Mouse (Mus musculus) erythroblast, embryonic 14.5 days (primary cell): Measurements from ENCODE around the gene Tmem160. TPM values are rescaled to one million over a fixed set of nuclear protein-coding genes. Genes with fewer than 3 reads are reported as not detected.

Experiments used
- H3K27me3 ChIP-seq: 2 replicates; pipeline ENCODE4 v1.6.1; 2012; ENCODE audit warnings: inconsistent platforms; ENCODE audit not compliant: control insufficient read depth
- H3K36me3 ChIP-seq: 2 replicates; pipeline ENCODE4 v1.6.1; 2012; ENCODE audit warnings: mild to moderate bottlenecking, inconsistent platforms; ENCODE audit not compliant: control insufficient read depth
- H3K4me1 ChIP-seq: 2 replicates; pipeline ENCODE4 v1.6.1; 2012; ENCODE audit warnings: inconsistent platforms; ENCODE audit not compliant: control insufficient read depth
- H3K4me3 ChIP-seq: replicated peaks from 2 replicates; pipeline ENCODE3; 2012; ENCODE audit warnings: moderate library complexity, mild to moderate bottlenecking, inconsistent platforms
- H3K9me3 ChIP-seq: 2 replicates; pipeline ENCODE4 v1.6.1; 2012; ENCODE audit warnings: low read length, inconsistent platforms, mixed read lengths; ENCODE audit not compliant: control insufficient read depth
- GATA1 ChIP-seq: IDR thresholded peaks from 2 replicates; pipeline ENCODE4 v1.6.1; 2012; ENCODE audit warnings: low read length, inconsistent platforms, mixed read lengths
- TAL1 ChIP-seq: IDR thresholded peaks from 3 replicates; pipeline ENCODE4 v1.6.1; 2012; ENCODE audit warnings: low read length, inconsistent platforms, mixed read lengths
- polyA plus RNA-seq: library from polyadenylated mRNA; stranded (reverse); fragments of >175 nt; gene quantifications from 2 replicates; pipeline ENCODE4 v1.2.3, GENCODE M21; 2012

Tmem160 gene
- 11.3 and 15.4 TPM in 2 replicates for polyA plus RNA-seq

GRCm38 (mm10) chr7:16452587-16453073, at the start of gene Tmem160:
Gene Tmem160, plus strand, starts transcription at chr7:16452779.
- H3K4me3 ChIP-seq = peak within 1 kb of the TSS; percentile 76
- peaks cover 31% of the 10 kb centered on the region for H3K4me1 ChIP-seq
- H3K27me3 ChIP-seq = no peaks in the 10 kb centered on the region
- TF ChIP-seq TAL1 = no peak
- TF ChIP-seq GATA1 = no peak
- peaks cover 11% of the 10 kb centered on the region for H3K36me3 ChIP-seq
- H3K9me3 ChIP-seq = no peaks in the 10 kb centered on the region

- peak overlapping the region; percentile 90 for H3K4me3 ChIP-seq
- H3K4me1 ChIP-seq = peaks cover 67% of the 10 kb centered on the region
- H3K9me3 ChIP-seq = no peaks in the 10 kb centered on the region
- H3K27me3 ChIP-seq = no peaks in the 10 kb centered on the region
- peaks cover 57% of the 10 kb centered on the region for H3K36me3 ChIP-seq
- TF ChIP-seq GATA1 = no peak
Observed at GRCm38 (mm10) chr7:16402968-16403948, 49.3 kb upstream of the Tmem160 start.

GRCm38 (mm10) chr7:16404315-16405072, 48.1 kb upstream of the Tmem160 start:
- H3K9me3 ChIP-seq = no peaks in the 10 kb centered on the region
- H3K36me3 ChIP-seq = peaks cover 69% of the 10 kb centered on the region
- peak overlapping the region; percentile 90 for H3K4me3 ChIP-seq
- H3K27me3 ChIP-seq = no peaks in the 10 kb centered on the region
- H3K4me1 ChIP-seq = peaks cover 66% of the 10 kb centered on the region
- TF ChIP-seq GATA1 (no peak), TAL1 (no peak)

GRCm38 (mm10) chr7:16405073-16405455, 47.5 kb upstream of the Tmem160 start:
- no peaks in the 10 kb centered on the region for H3K9me3 ChIP-seq
- TF ChIP-seq TAL1 = no peak
- TF ChIP-seq GATA1 = no peak
- H3K4me3 ChIP-seq = peak overlapping the region; percentile 90
- peaks cover 73% of the 10 kb centered on the region for H3K36me3 ChIP-seq
- no peaks in the 10 kb centered on the region for H3K27me3 ChIP-seq
- H3K4me1 ChIP-seq = peaks cover 66% of the 10 kb centered on the region

- TF ChIP-seq GATA1 (peak; percentile 70), TAL1 (peak; percentile 59)
- H3K4me3 ChIP-seq = peak overlapping the region; percentile 90
- peaks cover 69% of the 10 kb centered on the region for H3K4me1 ChIP-seq
- no peaks in the 10 kb centered on the region for H3K27me3 ChIP-seq
- no peaks in the 10 kb centered on the region for H3K9me3 ChIP-seq
- H3K36me3 ChIP-seq = peaks cover 79% of the 10 kb centered on the region
Observed at GRCm38 (mm10) chr7:16405516-16406351, 46.8 kb upstream of the Tmem160 start.

- H3K4me1 ChIP-seq = peaks cover 82% of the 10 kb centered on the region
- H3K36me3 ChIP-seq = peaks cover 91% of the 10 kb centered on the region
- no peaks in the 10 kb centered on the region for H3K9me3 ChIP-seq
- TF ChIP-seq GATA1 (no peak), TAL1 (no peak)
- H3K27me3 ChIP-seq = no peaks in the 10 kb centered on the region
- H3K4me3 ChIP-seq = peak overlapping the region; percentile 37
Observed at GRCm38 (mm10) chr7:16406978-16407377, 45.6 kb upstream of the Tmem160 start.

GRCm38 (mm10) chr7:16411100-16411499, 41.5 kb upstream of the Tmem160 start:
- no peaks in the 10 kb centered on the region for H3K27me3 ChIP-seq
- peaks cover 96% of the 10 kb centered on the region for H3K36me3 ChIP-seq
- no peak overlapping the region for H3K4me3 ChIP-seq
- TF ChIP-seq GATA1 = no peak
- TF ChIP-seq TAL1 = no peak
- H3K9me3 ChIP-seq = no peaks in the 10 kb centered on the region
- peaks cover 83% of the 10 kb centered on the region for H3K4me1 ChIP-seq

- Histone ChIP-seq H3K36me3 (peaks cover 97% of the 10 kb centered on the region), H3K4me3 (no peak overlapping the region), H3K9me3 (no peaks in the 10 kb centered on the region), H3K27me3 (no peaks in the 10 kb centered on the region), H3K4me1 (peaks cover 79% of the 10 kb centered on the region)
- TF ChIP-seq TAL1 (no peak), GATA1 (no peak)
Observed at GRCm38 (mm10) chr7:16412220-16412896, 40.2 kb upstream of the Tmem160 start.
